Mouse (Mus musculus): ENCODE measurements around the gene Pofut1.

DNA sequence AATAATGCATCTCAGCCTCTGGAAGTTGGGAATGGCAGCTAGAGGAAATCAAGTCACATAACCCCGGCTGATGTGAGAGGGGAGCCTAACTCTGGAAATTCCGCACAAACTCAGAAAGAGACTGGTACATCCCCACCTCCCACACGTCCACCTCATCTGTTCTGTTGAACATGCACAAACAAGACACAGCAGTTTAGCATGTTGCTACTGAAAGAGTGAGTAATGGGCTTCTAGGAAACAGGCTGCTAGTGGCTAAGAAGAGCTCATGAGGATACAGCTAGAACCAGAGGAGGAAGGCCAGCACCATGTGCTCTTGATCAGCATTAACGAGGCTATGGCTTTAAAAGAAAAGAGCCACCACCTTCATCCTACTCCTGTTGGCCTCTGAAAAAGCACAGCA, 3.4 kb upstream of the Pofut1 start:
- TF ChIP-seq CTCF (IDR thresholded peaks at IDR 0.05; ENCODE audit: low read depth), result no peak
- TF ChIP-seq EP300 (IDR thresholded peaks at IDR 0.05; ENCODE audit: low read depth), result no peak
